Mouse (Mus musculus): ENCODE results near the gene Rcc1. TPM values are rescaled to one million over a fixed set of nuclear protein-coding genes. Genes with fewer than 3 reads are reported as not detected.

The Rcc1 gene
- polyA plus RNA-seq, 1 experiment: 11.5 TPM

GRCm38 (mm10) chr4:132329835-132330354 lies 23.5 kb downstream of the Rcc1 start:
- peaks cover 5% of the 10 kb centered on the region; the same call in 1 of the 2 replicates for H3K4me1 ChIP-seq (ENCODE audit: control insufficient read depth, insufficient read depth, insufficient read length)
- WGBS: 20% methylated on average over 10 of the region's 10 CpGs
- TF ChIP-seq CTCF (IDR thresholded peaks at IDR 0.05; ENCODE audit: extremely low read depth, insufficient read depth, insufficient read length, insufficient replicate concordance) (no peak), POLR2A (IDR thresholded peaks at IDR 0.05; ENCODE audit: low read depth, low read length) (no peak)
- peak overlapping the region; percentile 85 for H3K4me3 ChIP-seq (ENCODE audit: extremely low read depth, insufficient read depth, insufficient read length)
- DNase-seq (ENCODE audit: low read depth in 1 of 2, low spot score in 2 of 2): no peak
- no peaks in the 10 kb centered on the region for H3K27me3 ChIP-seq (ENCODE audit: control insufficient read depth, insufficient read depth, low read length)
- peak overlapping the region; percentile 30; the same call in 1 of the 2 replicates for H3K27ac ChIP-seq (ENCODE audit: insufficient read depth, low read length)
- peaks cover 15% of the 10 kb centered on the region for H3K36me3 ChIP-seq (ENCODE audit: control insufficient read depth, insufficient read depth, low read length)

DNA sequence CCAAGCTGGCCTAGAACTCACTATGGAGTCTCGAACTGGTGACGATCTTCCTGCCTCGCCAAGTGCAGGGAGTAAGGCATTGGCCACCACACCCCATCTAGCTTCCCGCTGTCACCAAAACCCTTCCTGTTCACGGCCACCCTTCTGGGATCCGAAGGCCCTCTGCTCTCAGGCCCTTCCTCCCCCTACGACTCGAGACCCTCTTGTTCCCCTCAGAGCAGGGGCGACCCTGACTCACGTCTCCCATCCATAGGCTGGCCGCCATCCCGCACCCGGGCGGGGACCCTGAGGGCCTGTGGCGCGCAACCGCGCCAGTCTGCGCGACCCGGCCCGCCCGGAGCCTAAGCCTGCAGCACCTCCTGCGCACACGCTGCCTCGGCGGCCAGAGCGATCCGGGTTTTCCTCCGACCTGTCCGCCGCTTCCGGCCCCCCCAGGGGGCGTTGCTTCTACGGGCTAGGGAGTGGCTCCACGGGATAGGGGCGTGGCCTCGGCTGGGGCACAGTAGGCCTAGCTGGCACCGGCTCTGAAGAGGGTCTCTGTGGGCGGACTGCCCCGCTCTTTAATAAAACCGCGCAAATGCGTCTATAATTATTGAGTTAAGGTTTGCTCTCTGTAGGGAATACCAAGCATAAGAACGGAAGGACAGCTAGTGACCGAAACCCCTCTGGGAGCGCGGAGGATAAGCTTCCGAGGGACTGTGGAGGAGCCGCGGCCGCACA lies 24.1 kb downstream of the Rcc1 start, which contains the start of gene Trnau1ap:
Trnau1ap (minus strand) TSS at position 424 of the 720 bp plus-strand sequence.
- peaks cover 5% of the 10 kb centered on the region; the same call in 1 of the 2 replicates for H3K4me1 ChIP-seq (ENCODE audit: control insufficient read depth, insufficient read depth, insufficient read length)
- TF ChIP-seq CTCF (IDR thresholded peaks at IDR 0.05; ENCODE audit: extremely low read depth, insufficient read depth, insufficient read length, insufficient replicate concordance) (0 out of 2 replicates have a peak, but pooled peaks have one; percentile 1), POLR2A (IDR thresholded peaks at IDR 0.05; ENCODE audit: low read depth, low read length) (peak; percentile 82)
- H3K36me3 ChIP-seq (ENCODE audit: control insufficient read depth, insufficient read depth, low read length): peaks cover 14% of the 10 kb centered on the region
- H3K27ac ChIP-seq (ENCODE audit: insufficient read depth, low read length): peak within 1 kb of the TSS; percentile 86
- peak within 1 kb of the TSS; percentile 85 for H3K4me3 ChIP-seq (ENCODE audit: extremely low read depth, insufficient read depth, insufficient read length)
- H3K27me3 ChIP-seq (ENCODE audit: control insufficient read depth, insufficient read depth, low read length): no peaks in the 10 kb centered on the region
- under 1% methylated on average over 52 of the region's 52 CpGs for WGBS
- DNase-seq (ENCODE audit: low read depth in 1 of 2, low spot score in 2 of 2): peak; percentile 76 to 90

DNA sequence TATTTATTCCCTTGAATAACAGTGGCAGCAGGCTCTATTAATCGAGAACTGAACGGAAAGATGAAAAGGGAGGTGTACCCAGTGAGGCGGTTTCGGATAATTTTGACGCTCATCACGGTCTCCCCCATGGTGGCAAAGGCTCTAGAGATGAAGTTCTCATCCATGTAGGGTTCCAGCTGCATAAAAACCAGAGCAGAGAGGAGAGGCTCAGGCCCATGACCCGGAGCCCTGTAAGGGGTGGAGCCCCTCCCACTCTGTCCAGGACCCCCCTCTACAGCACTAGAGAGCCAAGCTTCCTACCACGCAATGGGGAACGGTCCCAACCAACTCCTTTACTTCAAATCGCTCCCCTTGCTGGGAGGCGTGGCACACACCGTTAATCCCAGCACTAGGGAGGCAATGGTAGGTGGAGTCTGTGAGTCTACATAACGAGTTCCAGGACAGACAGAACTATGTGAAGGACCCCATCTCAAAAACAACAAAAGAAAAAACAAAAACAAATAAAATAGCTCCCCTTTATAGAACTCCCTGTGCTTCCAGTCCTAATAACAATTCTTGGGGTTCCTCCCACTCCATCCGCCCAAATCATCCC lies 24.9 kb downstream of the Rcc1 start:
- no peak for DNase-seq (ENCODE audit: low read depth in 1 of 2, low spot score in 2 of 2)
- peaks cover 11% of the 10 kb centered on the region for H3K36me3 ChIP-seq (ENCODE audit: control insufficient read depth, insufficient read depth, low read length)
- H3K4me1 ChIP-seq (ENCODE audit: control insufficient read depth, insufficient read depth, insufficient read length): peaks cover 5% of the 10 kb centered on the region; the same call in 1 of the 2 replicates
- 68% methylated on average over 14 of the region's 14 CpGs for WGBS
- H3K27me3 ChIP-seq (ENCODE audit: control insufficient read depth, insufficient read depth, low read length): no peaks in the 10 kb centered on the region
- H3K27ac ChIP-seq (ENCODE audit: insufficient read depth, low read length): peak overlapping the region; percentile 86; the same call in 1 of the 2 replicates
- TF ChIP-seq CTCF (IDR thresholded peaks at IDR 0.05; ENCODE audit: extremely low read depth, insufficient read depth, insufficient read length, insufficient replicate concordance) (no peak), POLR2A (IDR thresholded peaks at IDR 0.05; ENCODE audit: low read depth, low read length) (no peak)
- peak overlapping the region; percentile 85 for H3K4me3 ChIP-seq (ENCODE audit: extremely low read depth, insufficient read depth, insufficient read length)

DNA sequence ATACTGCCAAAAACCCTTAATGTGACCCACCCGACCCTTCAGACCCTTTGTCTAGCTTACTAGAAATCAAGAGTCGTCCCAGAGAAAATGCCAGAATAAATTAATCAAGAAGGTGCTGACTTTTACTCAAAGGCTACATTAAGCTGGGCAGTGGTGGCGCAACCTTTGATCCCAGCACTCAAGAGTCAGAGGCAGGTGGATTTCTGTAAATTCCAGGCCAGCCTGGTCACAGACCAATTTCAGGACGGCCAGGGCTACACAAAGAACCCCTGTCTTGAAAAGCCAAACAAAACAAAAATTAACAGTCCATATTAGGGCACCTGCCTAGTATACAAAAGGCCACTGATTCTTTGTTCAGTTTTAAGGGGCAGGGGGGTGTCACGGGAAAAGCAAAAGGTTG lies 26.9 kb downstream of the Rcc1 start:
- no peak for DNase-seq (ENCODE audit: low read depth in 1 of 2, low spot score in 2 of 2)
- 95% methylated on average over 5 of the region's 5 CpGs for WGBS

GRCm38 (mm10) chr4:132315711-132316110 lies 37.7 kb downstream of the Rcc1 start:
- H3K4me3 ChIP-seq (ENCODE audit: extremely low read depth, insufficient read depth, insufficient read length): no peak overlapping the region
- no peak for DNase-seq (ENCODE audit: low read depth in 1 of 2, low spot score in 2 of 2)
- WGBS: 93% methylated on average over 8 of the region's 8 CpGs
- no peaks in the 10 kb centered on the region for H3K4me1 ChIP-seq (ENCODE audit: control insufficient read depth, insufficient read depth, insufficient read length)
- TF ChIP-seq CTCF (IDR thresholded peaks at IDR 0.05; ENCODE audit: extremely low read depth, insufficient read depth, insufficient read length, insufficient replicate concordance): no peak
- no peak for TF ChIP-seq POLR2A (IDR thresholded peaks at IDR 0.05; ENCODE audit: low read depth, low read length)
- peaks cover 26% of the 10 kb centered on the region for H3K36me3 ChIP-seq (ENCODE audit: control insufficient read depth, insufficient read depth, low read length)
- H3K27ac ChIP-seq (ENCODE audit: insufficient read depth, low read length): no peak overlapping the region
- no peaks in the 10 kb centered on the region for H3K27me3 ChIP-seq (ENCODE audit: control insufficient read depth, insufficient read depth, low read length)

More for the DNA sequence above, 26.9 kb downstream of the Rcc1 start:
- H3K4me3 ChIP-seq (ENCODE audit: extremely low read depth, insufficient read depth, insufficient read length): no peak overlapping the region
- H3K27ac ChIP-seq (ENCODE audit: insufficient read depth, low read length): no peak overlapping the region
- H3K27me3 ChIP-seq (ENCODE audit: control insufficient read depth, insufficient read depth, low read length): no peaks in the 10 kb centered on the region
- H3K4me1 ChIP-seq (ENCODE audit: control insufficient read depth, insufficient read depth, insufficient read length): peaks cover 5% of the 10 kb centered on the region; the same call in 1 of the 2 replicates
- peaks cover 15% of the 10 kb centered on the region for H3K36me3 ChIP-seq (ENCODE audit: control insufficient read depth, insufficient read depth, low read length)
- TF ChIP-seq POLR2A (IDR thresholded peaks at IDR 0.05; ENCODE audit: low read depth, low read length) (no peak), CTCF (IDR thresholded peaks at IDR 0.05; ENCODE audit: extremely low read depth, insufficient read depth, insufficient read length, insufficient replicate concordance) (no peak)

DNA sequence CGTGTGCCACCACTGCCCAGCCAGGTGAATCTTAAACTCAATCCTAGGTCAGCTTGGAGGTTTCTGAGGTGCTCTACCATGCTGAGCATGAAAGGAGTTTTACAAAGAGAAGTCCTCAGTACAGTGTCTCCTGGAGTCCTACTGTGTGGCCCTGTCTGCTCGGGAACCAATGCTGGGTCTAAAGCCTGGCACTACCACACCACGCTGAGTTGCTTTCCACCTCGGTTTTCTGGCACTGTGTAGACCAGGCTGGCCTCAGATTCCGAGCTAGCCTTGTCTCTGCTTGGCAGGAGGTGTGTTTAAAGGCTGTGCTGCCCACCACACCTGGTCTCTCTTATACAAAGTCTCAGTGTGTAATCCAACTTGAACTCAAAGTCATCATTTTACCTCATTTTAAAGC lies 40.8 kb downstream of the Rcc1 start:
- TF ChIP-seq POLR2A (IDR thresholded peaks at IDR 0.05; ENCODE audit: low read depth, low read length): no peak
- no peak for TF ChIP-seq CTCF (IDR thresholded peaks at IDR 0.05; ENCODE audit: extremely low read depth, insufficient read depth, insufficient read length, insufficient replicate concordance)
- Histone ChIP-seq H3K4me3 (ENCODE audit: extremely low read depth, insufficient read depth, insufficient read length) (no peak overlapping the region), H3K4me1 (ENCODE audit: control insufficient read depth, insufficient read depth, insufficient read length) (peaks cover 2% of the 10 kb centered on the region; the same call in 1 of the 2 replicates), H3K27me3 (ENCODE audit: control insufficient read depth, insufficient read depth, low read length) (no peaks in the 10 kb centered on the region), H3K27ac (ENCODE audit: insufficient read depth, low read length) (no peak overlapping the region), H3K36me3 (ENCODE audit: control insufficient read depth, insufficient read depth, low read length) (peaks cover 23% of the 10 kb centered on the region)
- DNase-seq (ENCODE audit: low read depth in 1 of 2, low spot score in 2 of 2): no peak
- 89% methylated on average over 5 of the region's 5 CpGs for WGBS

Measured in spleen, adult 2 months (tissue).